Mouse (Mus musculus) heart, postnatal 25 days (tissue): ENCODE measurements at regions not wholly inside any gene's neighbourhood (a gene's known extent, or its start where the extent isn't known, plus 50 kb on each side); places are given as distances from the start of the nearest gene placed in this dataset.

ENCODE experiments used
- DNase-seq: peaks from one replicate; pipeline ENCODE4 v3.0.0; 2022; ENCODE audit warnings: low spot score
- intact Hi-C: fragments of 180-260 bp; cut with DNase I; formaldehyde crosslinking; loops from one replicate; pipeline ENCODE4 v1.15.1; 2025

DNA sequence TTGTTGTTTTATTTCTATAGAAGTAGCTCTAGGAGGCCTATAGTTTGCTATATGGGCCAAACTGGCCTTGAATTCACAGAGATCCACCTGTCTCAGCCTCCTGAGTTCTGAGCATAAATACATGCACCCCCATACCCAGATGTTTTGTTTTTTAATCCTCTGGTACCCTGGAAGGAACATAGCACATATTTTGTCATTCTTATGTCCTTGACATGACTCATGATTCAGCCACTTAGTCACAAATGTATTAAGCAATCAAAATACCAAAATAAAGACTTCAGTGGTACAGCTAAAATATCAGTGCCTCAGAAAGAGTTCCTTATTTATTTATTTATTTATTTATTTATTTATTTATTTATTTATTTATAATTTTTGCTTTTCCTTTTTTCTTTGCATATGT lies 1428.3 kb downstream of the Gsdmc2 start:
- no peak for DNase-seq
- intact Hi-C loops = no loop called here

DNA sequence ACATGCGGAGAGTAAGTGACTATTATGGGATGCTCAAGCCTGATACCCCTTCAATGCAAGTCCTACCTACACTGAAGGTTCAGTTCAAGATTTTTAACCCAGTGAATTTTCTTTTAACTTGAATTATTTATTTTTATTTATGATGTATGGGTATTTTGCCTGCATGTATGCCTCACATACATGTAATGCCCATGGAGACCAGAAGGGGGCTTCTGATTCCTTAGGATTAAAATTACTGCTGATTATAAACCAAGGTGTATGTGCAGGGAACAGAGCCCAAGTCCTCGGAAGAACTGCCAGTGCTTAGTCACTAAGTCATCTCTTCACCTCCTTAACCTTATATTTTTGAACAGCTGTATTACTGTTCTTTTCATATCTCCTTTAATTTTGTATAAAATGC lies 1431.3 kb downstream of the Gsdmc2 start:
- no peak for DNase-seq
- intact Hi-C loops = no loop called here

DNA sequence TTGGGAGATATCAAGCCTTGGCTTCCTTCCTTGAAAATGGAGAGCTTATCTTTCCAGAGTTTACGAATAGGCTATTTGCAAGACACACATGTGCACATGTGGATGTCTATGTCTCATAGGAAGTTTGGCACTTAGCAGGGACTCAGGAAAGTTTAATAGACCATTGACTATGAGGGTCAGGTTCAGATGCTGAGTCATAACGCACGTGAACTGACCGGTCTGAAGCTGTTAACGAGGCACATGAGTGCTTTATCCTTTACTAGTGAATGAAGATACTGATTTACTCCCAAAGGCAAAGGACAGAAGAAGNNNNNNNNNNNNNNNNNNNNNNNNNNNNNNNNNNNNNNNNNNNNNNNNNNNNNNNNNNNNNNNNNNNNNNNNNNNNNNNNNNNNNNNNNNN lies 1442.8 kb downstream of the Gsdmc2 start:
- intact Hi-C loops = no loop called here
- no peak for DNase-seq

DNA sequence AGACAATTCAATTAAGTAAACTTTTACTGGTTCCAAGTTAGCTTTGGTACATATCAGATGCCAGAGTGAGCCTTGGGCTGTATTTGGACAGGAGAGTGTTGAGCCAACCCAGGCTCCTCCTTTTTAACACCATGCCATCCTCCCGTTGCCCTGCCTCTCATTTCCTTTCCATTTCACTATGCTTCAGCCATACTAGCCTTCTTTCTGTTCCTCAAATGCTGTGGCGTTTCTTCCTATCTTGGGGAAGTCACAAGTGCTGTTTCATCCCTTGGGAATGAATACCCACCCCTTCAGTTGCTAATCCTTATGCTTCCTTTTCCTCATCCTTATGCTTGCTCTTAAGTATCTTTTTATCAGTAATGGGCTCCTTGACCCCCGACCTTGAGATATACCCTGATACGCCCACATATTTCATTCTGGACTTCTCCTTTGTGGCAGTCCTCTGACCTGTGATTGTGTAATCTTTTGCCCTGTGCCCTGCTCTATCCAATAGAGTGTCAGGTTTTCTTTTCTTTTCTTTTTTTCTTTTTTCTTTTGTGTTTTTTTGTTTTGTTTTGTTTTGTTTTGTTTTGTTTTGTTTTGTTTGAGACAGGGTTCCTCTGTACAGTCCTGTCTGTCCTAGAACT lies 1443.9 kb downstream of the Gsdmc2 start:
- intact Hi-C loops = no loop called here
- DNase-seq = no peak

DNA sequence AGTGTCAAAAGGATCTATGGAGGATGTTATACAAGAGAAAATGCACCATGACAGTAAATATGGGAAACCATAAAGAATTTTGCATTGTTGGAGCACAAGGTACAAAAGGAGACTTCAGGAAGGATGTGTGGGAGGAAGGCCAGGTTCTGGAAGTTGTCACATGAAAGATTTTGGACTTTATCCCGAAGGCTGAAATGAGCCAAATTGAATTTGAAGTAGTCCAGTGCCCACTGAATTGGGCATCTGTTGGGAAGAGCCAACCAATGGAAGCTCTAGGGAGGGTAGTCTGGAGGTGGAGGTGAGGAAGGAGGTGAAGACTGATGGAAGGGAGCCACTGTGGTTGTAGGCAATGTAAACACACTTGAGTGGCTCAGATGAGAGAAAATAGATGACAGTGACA lies 1445.6 kb downstream of the Gsdmc2 start:
- intact Hi-C loops = no loop called here

DNA sequence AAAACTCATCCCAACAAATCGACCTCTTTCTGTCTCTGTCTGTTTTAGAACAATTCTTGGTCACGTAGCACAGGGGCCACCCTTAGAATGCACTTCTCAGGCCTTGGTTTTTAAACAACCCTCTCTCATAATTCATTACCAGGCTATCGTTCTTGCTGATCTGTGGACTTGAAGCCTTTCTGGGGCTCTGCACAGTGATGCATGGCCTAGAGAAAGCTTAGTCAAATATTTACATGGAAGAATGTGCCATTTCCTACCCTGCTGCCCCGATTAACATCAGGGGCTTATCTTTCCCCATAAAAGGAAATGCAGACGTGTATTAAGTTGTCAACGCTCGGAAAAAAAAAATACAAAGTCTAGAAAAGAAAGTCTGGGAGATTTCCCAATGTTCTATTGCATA lies 1448.0 kb downstream of the Gsdmc2 start:
- no peak for DNase-seq
- intact Hi-C loops = no loop called here

More for the DNA sequence above, 1445.6 kb downstream of the Gsdmc2 start:
- no peak for DNase-seq

DNA sequence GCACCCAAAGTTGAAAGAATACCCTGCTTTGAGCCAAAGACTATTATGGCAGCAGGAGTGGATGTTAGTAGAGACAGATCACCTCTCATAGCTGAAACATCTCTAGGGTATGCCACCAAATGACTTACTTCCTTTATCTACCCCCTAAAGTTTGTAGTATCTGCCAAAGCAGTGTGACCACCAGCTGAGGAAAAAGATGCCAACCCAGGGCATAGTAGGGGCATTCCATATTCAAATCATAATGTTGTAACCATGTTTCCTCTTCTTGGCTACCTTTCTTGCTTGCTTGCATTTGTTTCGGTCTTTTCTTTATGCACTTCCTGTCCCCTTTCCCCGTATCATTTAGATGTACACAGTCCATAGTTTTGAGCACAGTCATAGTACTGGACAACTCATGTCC lies 1449.6 kb downstream of the Gsdmc2 start:
- intact Hi-C loops = no loop called here
- DNase-seq = no peak

DNA sequence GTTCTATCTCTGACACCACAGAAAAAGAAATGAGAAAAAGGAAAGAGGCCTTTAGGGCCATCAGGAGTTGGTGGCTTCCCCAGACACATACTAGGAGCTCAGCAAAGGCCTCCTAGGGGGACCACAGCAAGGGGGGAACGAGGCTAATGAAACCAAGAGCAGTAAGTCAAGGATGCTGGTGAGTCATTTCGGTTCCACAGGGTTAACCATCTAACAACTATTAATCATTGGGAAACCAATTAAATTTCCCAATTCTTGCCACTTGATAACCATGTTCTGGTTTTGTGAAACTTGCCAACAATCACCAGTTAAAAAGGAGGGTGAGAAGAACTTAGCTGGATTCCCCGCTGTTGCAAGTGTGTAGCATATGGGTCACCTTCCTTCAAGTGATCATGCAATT lies 1451.6 kb downstream of the Gsdmc2 start:
- no peak for DNase-seq
- intact Hi-C loops = no loop called here

DNA sequence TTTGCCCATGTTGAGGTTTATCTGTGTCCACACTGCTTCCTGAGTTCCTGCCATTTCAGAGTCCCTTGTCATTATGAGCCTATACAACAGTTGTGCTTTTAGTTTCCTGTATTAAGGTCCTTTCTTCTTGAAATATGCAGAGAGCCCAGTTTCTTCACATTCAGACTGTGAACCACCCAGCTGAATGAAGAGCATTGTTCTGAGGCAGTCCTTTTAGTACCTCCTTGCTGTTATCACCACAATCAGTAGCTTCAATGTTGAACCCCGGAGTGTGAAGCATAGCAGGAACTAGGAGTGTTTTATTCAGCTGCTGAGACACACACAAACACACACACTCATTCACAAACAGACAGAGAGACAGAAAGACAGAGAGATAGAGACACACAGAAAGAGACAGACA lies 1452.1 kb downstream of the Gsdmc2 start:
- intact Hi-C loops = no loop called here
- DNase-seq = no peak

DNA sequence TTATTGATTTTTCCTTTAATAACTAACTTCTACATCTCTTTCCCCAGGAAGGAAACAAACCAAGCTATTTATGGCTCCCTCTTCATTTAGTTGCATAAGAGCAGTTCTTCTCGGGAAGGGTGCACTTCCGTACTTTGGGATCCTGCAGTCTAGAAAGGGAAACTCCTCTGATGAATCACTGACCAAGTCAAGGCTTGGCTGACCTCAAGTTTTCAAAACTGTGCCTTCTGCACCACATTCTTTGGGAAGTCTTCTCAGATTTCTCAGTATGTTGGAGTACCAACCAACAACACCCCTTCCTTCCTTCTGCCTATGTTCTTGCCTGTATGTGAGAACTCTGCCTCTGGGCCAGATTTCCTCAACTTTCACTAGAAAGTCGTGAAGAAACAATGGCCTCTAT lies 1452.6 kb downstream of the Gsdmc2 start:
- no peak for DNase-seq
- intact Hi-C loops = no loop called here

DNA sequence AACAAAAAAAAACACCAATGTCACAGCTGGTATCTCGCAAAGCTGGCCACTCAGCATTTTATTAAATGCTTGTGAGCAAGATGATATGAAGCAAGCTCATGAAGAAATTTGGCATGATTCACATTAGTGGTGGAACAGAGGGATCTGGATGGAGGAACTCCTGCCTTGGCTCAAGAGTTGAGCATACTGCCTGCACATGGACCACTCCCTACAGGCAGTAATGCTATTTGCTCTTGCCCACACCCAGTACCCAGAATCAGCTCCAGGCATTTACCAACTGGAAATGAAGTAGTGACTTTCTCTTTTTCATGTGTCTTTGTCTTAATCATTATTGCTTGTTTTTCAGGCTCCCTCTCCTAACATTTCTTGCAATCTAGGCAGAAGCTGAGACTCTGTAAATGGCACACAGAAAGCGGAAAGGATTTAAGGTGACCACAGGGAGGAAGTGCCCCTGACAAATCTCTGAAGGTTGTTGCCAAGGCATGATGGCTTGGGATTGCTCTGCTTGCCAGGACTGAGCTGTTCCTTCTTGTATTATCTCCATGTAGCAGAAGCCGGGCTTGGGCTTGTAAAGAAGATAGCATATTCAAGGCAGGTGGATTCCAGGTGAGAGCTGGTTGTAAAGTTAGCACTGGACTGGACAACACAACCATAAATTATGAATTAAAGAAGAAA lies 1455.4 kb downstream of the Gsdmc2 start:
- no peak for DNase-seq
- intact Hi-C loops = no loop called here

DNA sequence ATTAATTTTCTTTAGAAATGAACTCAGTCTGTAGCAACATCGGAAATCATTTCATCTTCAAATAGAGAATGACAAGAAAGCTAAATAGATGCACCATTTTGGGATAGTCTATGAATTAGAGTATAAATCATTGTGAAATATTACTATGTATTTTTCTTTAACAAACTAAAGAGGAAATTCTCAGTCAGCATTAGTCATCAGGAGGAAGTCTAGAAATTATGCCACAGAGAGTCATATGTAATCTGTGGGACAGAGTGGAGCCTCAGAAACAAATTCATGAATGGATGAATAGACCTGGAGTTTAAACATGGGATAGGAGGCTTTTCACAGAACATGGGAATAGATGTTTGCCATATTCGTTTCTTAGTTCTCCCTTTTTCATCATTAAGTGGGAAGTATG lies 1459.4 kb upstream of the A1bg start:
- intact Hi-C loops = no loop called here

DNA sequence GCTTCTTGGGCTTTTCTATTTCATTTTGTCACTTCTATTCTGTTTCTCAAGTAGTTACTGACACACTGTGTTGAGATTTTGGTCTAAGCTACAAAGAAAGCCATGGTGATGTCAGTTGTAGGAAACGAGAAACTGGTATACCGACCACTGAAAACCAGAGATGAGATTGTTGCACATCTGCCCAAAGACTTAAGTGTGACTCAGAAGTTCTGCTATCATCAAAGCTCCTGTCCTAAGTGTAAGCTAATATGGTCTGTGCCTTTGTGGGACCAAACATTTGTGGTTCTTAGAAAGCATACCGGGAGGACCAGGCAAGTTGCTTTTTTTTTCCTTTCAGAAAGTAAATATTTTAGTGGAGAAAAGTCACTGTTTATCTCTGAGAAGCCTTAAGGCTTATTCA lies 1451.8 kb upstream of the A1bg start:
- DNase-seq = no peak
- intact Hi-C loops = no loop called here

More for the DNA sequence above, 1459.4 kb upstream of the A1bg start:
- no peak for DNase-seq

DNA sequence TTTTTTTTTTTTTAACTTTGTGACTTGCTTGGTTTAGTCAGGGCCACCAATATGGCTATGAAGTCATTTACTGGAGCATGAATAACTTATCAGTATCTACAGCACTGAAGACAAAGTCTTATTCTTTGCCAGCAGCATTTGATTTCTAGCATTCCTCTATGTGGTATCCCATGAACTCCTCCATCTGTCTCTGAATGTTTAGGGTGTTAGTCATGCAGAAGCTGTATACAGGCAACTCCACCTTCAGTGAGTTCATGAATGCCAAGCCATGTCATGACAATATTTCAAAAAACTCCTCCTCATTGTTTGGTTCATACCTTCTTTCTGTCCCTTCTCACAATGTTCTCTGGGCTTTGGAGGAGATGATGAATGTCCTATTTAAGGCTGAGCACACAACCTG lies 1438.4 kb upstream of the A1bg start:
- DNase-seq = no peak
- intact Hi-C loops = no loop called here

DNA sequence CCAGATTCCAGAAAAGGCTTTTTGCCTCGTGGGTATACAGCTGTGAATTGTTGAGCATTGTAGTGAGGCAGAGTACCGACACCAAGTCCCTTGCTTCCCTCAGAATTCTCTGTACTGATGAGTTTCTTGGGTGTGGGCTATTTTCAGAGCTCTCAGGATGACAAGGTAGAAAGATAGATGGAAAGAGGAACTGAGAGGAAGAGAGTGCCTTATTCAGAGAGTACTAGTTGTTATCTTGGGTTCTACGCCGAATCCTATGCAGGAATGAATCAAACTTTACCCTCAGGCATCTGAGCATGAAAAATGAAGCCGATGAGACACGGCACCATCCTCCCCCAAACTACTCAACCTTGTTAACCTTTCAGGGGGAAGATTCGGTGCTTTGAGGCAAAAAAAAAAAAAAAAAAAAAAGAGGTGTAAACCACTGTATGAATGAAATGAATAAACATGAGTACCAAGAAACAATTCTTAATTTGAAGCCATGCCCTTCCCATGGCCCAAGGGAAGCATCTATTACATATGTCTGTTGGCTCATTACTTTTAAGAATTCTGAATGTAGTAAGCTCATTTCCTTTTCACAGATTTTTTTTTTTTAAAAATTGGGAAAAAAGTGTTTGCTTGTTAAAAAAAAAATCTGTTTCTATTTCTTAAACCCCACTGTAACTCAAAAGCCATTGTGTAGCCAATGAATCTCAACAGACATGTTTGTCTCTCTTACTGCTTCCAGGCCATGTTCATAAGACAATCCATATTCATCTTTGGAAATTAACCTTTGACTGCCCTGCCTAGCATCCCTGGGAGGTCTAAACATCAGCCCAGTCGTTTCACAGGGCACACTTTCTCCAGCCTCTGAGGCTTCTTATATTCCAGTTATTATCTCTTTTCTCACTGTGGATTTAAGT lies 1435.8 kb upstream of the A1bg start:
- no peak for DNase-seq
- intact Hi-C loops = no loop called here

DNA sequence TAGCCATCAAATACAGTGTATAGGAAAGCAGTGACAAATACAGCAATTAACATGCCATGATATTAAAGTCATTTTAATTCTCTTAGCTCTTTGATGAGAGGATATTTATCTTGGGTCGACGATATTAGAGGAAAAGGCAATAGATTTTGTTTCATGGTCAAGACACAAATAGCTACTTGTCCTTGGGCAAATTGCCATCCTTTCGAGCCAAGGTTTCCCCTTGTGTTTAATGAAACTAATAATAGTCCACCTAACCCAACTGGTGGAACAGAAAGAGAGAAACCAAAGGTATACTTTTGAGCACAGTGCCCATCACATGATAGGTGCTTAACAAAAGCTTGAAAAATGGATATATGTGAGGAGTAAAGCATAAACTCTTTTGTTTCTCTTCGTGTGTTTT lies 1431.0 kb upstream of the A1bg start:
- DNase-seq = no peak
- intact Hi-C loops = no loop called here

DNA sequence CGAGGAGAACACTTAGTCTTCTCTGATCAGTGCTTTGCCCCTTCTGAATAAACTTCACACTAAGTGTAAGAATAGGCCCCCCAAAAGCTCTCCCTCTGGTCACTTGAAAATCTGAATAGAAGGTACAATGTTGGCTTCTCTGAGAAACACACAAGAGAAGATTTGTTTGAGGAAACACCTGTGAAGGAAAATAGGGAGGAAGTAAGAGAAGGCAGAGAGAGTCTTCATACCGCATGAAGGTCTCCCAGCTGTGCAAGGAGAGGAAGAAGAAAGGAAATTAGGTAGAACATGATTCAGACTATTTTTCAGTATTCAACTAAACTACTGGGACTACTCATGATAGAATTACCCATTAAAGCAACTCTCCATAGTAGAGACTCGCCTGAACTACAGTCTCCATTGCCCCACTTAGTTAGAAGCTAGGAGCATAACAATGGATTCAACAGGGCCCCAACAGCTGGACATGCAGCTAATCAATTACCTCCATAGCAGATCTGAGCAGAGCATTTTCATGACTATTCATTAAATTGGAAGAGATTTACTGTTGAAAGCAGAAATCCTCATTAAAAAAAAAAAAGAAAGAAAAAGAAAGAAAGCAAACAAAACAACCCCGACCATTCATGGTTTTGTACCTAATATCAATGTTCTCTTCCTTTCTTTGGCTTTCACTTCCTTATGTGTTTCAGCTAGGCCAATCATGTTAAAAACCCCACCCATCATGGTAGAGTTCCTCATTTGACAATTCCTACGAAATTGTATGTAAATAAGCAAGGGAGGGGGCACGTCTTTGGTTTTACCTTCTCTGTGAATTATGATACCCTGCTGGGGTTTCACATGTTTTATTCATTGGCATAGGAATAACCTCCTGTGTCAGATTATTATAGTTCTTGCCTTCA lies 1428.3 kb upstream of the A1bg start:
- intact Hi-C loops = no loop called here

DNA sequence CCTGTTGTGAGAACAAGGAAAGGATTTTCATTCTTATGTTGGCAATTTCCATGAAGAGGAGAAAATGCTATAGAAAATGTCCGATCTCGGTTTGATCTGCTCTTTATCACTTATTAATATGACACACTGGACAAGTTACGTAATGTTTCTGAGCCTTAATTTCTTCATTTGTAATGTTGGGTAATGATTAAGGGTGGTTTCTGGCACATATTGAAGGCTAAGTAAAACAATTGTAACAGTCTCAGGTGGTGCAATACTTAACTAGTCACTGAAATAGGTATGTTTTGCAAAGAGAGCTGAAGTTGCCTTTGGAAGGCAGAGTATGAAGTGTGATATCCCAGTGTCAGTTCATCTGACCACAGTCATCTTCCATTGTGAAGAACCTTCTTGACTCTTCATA lies 1427.2 kb upstream of the A1bg start:
- intact Hi-C loops = no loop called here
- DNase-seq = no peak

More for the DNA sequence above, 1428.3 kb upstream of the A1bg start:
- no peak for DNase-seq

DNA sequence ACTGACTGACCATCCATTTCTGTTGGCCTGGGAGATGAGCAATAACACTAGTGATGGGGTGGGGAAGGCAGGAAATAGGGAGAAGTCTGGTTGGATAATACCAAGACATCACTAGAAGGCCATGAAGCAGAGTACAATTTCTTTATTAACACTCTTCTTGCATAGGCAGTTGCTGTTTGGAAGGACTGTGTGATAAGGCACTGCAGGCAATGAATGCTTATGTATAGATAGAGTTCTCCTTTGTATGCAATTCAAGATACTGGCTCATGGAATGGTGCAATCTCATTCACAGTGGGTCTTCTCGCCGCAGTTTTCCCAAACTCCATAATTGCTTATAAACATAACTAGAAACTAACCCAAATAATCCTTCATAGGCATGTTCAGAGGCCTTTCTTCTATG lies 1426.1 kb upstream of the A1bg start:
- intact Hi-C loops = no loop called here
- no peak for DNase-seq

DNA sequence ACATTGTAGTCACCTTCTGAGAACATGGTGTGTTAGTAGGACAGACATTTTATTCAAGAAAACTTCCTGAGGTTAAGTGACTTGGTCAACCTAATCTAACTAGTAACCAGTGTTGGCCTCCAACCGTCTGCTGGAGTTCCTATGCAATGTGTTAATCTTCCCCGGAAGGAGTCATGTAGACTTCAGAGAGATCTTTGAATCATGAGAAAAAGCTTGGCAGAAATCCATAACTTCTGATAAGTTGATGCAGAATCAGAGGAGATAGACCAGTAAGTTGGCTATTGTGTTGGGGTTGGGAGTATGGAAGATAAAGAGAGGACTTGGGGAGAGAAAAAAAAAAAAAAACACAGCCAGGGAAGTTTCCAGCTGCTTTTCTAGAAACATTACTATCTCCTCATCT lies 1424.9 kb upstream of the A1bg start:
- intact Hi-C loops = no loop called here
- DNase-seq = no peak
